Mouse (Mus musculus) testis, adult 2 months (tissue): Measurements from ENCODE around the gene Gm5751.

Experiments used
- CTCF ChIP-seq: fragments of 200-500 bp; IDR thresholded peaks from 2 replicates; pipeline ENCODE4 v1.5.1; 2012; ENCODE audit warnings: low read depth, mild to moderate bottlenecking, inconsistent platforms, low read length, moderate library complexity; ENCODE audit not compliant: control insufficient read depth, insufficient read depth, insufficient replicate concordance
- POLR2A ChIP-seq: fragments of 200-500 bp; IDR thresholded peaks from 2 replicates; pipeline ENCODE4 v1.6.1; 2012; ENCODE audit warnings: low read depth, mild to moderate bottlenecking, inconsistent platforms, low read length, moderate library complexity; ENCODE audit not compliant: control insufficient read depth

DNA sequence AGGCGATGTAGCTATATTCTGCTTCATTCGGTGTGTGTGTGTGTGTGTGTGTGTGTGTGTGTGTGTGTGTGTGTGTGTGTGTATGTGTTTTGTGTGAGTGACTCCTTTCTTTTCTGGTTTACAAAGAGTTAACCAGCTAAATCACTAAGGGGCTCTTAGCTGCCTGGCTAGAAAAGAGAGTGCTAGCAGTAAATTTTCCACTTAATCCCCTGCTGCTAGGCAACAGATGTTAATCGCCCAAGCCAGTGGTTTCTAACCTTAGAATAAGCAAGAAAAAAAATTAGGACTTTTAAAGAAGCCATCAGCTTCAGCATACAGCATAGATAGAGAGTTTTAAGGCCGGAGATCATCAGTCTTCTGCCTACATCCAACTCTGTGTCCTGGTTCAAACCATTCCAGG is 53.3 kb downstream of the Gm5751 start:
- TF ChIP-seq CTCF (no peak), POLR2A (no peak)
